Mouse (Mus musculus) cerebellum, postnatal 36 days (tissue): ENCODE data around the gene Slc6a5.

Experiments
- DNase-seq, 2 experiments: peaks; one replicate each; pipeline ENCODE4 v3.0.0; 2021 to 2022; ENCODE audit warnings: mixed read lengths in 2 of 2

Slc6a5 gene

GRCm38 (mm10) chr7:49984698-49985097, 74.8 kb downstream of the Slc6a5 start:
- DNase-seq = no peak

GRCm38 (mm10) chr7:49985947-49986346, 76.0 kb downstream of the Slc6a5 start:
- no peak for DNase-seq

- DNase-seq = no peak
These were observed 89.4 kb downstream of the Slc6a5 start for GRCm38 (mm10) chr7:49999321-49999720.

- DNase-seq = no peak
These were observed 95.3 kb downstream of the Slc6a5 start for GRCm38 (mm10) chr7:50005268-50005667.
